Mouse (Mus musculus) thymus, postnatal 14 days (tissue): Measurements from ENCODE around the gene Vmn2r113.
"Not testable (repeated sequence)": the region's sequence is repeated elsewhere in the genome, so short reads cannot be mapped to it uniquely, and the experiment has no call there.

Source experiments
- DNase-seq: peaks from one replicate; pipeline ENCODE4 v3.0.0; 2021

Vmn2r113 gene

GRCm38 (mm10) chr17:22942684-22943083 is at the start of gene Vmn2r113:
Gene Vmn2r113 (plus strand): TSS chr17:22942984.
- DNase-seq = not testable (repeated sequence)
